Mouse (Mus musculus): ENCODE data around the gene Tnfsf9. TPM values are rescaled to one million over a fixed set of nuclear protein-coding genes. Genes with fewer than 3 reads are reported as not detected.
A peak's percentile ranks its signal among the peaks of the same experiment; 100 is the strongest.

Tnfsf9 gene
- total RNA-seq, 4 experiments from 2014 or later, result 0.39 to 0.84 (median 0.63) TPM

DNA sequence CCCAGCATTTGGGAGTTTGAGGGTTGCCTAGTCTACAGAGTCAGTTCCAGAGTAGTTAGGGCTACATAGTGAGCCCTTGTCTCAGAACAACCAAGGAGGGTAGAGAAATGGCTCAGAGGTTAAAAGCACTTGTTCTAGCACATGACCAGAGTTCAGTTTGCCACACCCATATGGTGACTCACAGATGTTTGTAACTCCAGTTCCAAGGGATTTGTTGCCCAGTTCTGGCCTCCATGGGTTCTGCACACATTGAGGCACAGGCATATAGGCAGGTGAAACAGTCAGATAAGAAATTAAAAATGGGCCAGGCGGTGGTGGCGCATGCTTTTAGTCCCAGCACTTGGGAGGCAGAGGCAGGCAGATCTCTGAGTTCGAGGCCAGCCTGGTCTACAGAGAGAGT is 10.9 kb upstream of the Tnfsf9 start:
- DNase-seq (ENCODE audit: low spot score in 2 of 2), result no peak

DNA sequence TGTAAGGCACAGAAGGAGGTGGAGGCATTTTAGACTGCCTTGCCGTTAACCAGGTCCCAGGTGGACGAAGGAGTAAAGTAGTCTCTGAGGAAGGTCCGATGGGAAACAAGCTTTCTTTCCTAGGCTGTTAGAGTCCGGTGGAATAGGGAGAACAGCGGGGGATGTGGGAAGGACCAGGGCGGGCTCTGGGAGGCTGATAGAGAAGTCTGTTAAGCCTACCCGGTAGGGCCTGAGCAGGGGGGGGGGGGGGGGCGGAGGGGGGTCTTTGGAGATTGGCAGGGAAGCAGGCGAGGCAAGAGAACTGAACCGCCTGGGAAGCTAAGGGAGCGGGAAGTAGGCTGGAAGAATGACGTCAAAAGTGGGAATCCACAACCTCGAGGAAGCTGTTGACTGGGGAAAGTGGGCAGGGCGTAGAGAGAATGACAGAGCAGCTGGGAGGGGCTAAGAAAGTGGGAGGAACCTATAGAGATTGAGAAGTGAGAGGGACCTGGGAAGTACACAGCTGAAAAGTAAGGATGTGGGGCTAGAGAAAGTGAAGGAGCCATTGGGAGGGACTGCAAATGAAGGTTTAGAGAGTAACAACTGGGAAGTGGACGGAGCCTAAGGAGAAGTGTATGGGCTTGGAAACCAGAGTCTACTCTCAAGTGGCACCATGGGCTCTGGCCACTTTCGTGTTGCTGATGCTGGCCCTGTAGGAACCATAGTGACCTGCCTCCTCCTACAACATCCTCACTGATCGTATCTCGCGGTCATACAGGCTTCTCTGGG is 9.1 kb upstream of the Tnfsf9 start:
- peak in 1 of 2 experiments; percentile 16 for DNase-seq (ENCODE audit: low spot score in 2 of 2)

DNA sequence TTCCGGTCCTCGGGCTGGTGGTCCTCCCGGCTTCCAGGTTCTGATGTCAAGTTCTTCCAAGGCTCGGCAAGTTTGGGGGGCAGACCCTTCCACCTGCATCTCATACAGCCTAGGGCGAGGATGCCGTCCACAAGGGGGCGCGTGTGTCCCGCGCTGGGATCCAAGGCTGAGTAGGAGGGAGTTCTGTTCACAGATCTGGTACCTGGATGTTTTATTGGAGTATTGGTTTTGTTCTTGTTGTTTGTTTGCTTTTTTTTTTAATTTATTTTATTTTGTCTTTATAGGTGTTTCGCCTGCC is 8.6 kb upstream of the Tnfsf9 start:
- DNase-seq (ENCODE audit: low spot score in 2 of 2), result peak; percentile 54 to 79

DNA sequence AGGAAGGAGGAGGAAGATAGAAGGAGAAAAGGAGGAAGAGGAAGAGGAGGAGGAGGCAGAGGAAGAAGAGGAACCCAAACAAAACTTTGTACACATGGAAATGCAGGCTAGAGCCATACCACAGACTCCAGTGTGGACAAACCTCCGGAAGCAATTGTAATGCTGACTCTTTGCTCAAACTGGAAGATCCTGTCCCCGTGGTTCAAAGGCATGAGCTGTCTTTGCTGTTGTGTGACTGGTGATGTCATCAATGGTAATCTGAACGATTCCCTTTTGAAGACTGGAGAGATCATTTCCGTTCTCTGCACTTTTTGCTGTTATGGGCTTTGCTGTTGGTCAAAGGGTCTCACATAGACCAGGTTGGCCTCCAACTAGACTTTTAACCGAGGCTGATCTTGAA is 6.8 kb upstream of the Tnfsf9 start:
- no peak for DNase-seq (ENCODE audit: low spot score in 2 of 2)

DNA sequence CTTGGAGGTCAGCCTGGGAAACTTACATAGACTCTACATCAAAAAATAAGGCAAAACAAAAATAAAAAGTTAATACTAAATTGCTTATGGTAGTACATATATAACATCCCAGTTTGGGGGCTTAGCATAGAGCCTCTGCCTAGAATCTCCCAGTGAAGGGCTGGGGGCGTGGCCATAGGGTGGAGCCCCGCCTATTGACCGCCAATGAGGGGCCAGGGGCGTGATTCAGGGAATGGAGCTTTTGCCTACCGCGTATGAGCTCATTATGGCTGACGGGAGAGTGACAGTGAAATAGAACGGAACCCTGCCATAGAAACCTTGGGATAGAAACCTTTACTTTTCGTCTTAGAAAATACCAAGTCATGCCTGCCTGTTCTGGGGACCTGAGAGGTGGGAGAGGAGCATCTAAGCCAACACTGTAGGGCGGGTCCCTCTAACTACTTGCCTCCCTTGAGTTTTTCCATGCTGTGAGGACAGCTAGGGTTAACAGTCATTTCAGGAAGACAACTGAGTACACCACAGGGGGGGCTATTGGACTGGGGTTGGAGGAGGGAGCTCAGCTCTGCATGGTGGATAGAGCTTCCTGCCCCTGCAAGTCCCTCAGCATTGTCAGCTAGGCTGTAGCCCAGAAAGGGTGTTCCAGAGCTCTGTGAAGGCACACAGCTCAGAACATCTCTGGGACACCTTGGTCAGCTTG is 5.3 kb upstream of the Tnfsf9 start:
- no peak for DNase-seq (ENCODE audit: low spot score in 2 of 2)

DNA sequence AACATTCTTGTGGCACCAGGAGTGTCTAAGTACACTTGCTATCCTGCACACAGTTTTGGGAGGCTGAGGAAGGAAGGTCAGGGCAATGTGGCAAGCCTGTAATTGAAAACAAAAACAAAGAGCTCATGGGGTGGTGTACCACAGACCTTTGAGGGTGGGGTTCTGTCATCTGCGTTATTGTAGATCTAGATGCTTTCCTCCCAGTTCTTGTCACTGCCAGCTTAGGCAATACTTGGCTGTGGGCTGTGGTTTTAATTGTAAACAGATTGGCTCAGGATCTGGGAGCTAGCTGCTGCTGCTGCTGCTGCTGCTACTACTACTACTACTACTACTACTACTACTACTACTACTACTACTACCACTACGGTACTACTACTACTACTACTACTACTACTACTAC is 2.8 kb upstream of the Tnfsf9 start:
- no peak for DNase-seq (ENCODE audit: low spot score in 2 of 2)

DNA sequence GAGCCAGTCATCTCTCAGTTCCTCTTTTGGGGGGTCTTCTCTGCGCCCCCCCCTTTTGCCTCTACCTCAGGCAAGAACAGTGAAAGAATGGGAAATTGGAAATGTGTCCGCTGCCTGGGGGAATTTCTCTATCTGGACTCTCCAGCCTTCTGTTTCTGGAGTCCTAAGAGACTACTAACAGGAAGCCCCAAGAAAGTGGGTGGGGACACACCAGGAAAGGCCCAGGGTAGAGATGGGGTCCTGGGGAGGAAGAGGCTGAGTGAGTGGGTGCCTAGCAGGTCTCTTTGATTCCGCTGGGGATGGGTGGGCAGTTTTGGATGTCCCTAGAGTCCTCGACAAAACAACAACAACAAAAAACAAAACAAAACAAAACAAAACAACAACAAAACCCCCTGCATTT is 629 bp upstream of the Tnfsf9 start:
- no peak for DNase-seq (ENCODE audit: low spot score in 2 of 2)

DNA sequence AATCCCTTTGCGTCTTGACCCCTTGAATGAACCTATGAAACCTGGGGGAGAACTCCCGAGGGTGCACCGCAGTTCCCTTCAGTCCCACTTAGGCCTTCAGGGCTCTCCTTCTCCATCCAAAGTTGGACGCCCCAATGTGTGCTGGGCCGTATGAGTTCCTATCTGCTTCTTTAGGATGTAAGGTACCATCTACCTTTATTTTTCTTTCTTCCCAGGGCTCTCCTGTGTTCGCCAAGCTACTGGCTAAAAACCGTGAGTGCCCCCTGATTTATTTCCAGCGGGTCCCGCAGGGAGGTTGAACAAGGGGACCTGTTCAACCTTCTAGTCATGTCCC is 877 bp downstream of the Tnfsf9 start:
- no peak for DNase-seq (ENCODE audit: low spot score in 2 of 2)

DNA sequence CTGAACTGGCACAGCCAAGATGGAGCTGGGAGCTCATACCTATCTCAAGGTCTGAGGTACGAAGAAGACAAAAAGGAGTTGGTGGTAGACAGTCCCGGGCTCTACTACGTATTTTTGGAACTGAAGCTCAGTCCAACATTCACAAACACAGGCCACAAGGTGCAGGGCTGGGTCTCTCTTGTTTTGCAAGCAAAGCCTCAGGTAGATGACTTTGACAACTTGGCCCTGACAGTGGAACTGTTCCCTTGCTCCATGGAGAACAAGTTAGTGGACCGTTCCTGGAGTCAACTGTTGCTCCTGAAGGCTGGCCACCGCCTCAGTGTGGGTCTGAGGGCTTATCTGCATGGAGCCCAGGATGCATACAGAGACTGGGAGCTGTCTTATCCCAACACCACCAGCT is 1.9 kb downstream of the Tnfsf9 start:
- DNase-seq (ENCODE audit: low spot score in 2 of 2), result no peak

DNA sequence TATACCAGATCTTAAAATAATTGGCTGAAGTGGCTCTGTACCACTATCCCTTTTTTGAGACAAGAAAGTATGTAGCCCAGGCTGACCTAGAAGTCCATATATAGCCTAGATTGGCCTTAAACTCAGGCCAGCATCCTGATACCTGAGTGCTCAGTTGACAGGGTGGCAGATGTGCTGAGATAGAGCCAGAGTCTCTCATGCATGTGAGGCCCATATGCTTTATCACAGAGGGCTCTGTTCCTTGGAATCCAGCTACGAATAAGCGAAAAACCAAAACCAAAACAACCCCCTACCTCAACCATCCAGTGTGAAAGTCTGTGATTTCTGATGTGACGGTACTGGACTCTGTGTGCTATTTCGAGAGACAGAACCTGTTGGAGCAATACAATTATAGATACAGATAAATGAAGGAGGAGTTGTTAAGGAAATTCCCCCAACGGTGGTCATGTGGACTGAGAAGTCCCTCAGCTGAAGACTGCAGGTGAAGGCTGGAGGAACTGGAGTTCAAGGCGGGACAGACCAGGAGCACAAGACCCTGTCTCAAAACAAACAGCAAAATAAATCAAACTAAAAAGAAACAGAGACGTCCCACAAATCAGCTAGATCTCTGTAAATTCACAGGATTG is 3.0 kb downstream of the Tnfsf9 start:
- no peak for DNase-seq (ENCODE audit: low spot score in 2 of 2)

DNA sequence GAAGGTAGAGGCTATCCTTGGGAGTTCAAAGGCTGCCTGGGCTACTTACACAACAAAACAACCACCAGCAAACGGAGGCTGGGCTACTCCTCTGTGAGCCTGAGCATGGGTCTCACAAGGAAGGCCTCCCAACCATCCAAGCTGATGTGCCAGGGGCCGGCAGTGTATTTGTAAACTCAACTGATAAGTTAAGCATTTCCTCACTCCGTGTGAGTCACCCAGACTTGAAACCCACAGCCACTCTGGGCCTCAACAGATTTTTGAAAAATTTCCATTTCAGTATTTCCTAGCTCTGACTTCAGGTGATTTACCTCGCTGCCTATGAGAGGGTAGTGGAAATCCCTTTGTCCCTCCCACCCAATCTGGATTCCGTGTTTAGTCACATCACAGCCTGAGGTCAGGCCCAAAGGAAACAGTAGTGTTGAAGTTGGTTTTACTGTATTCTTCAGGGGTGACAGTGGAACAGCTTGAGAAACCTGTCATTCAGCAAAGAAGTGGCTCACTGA is 3.6 kb downstream of the Tnfsf9 start:
- DNase-seq (ENCODE audit: low spot score in 2 of 2), result no peak

DNA sequence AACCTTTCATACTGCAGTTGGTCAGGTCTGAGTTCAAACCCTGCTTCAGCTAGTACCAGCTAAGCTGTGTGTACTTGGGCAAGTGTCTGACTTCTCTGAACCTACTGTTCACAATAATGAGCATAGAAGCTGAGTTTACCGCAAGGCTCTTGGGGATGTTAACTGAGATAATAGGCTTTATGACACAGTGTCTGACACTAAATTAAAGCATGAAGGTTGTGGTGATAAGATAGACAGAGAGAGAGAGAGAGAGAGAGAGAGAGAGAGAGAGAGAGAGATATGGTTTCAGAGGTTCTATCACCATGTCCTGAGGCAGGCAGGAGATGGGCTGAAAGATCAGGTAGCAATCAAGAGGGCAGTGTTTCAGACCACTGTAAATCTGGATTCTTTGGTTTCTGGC is 4.9 kb downstream of the Tnfsf9 start:
- DNase-seq (ENCODE audit: low spot score in 2 of 2), result no peak

DNA sequence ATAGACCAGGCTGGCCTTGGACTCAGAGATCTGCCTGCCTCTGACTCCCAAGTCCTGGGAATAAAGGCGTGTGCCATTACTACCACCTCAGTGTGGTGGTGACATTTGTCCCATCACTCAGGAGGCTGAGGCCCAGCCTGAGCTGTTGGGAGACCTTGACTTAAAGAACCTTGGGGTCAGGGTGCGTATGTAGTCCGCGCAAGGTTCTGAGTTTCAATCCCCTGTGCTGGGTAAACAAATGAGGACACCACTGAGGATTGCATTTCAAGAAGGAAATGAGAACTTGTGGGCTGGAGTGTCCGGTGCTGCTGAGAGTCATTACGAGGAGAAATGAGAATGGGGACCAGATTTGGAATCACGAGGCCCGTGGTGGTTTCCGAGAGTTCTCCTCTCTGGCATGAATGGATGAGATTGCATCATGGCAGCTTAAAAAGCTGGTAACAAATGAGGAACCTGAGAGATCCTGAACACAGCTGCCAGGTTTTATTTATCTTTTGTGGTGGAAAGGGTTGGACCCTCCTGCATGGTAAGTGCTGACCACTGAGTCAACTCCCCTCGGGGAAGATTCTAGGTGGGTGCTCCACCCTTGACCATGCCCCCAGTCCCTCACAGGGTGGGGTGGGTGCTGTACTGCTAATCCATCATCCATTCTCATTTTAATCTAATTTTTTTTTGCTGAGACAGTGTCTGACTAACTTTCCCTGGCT is 7.8 kb downstream of the Tnfsf9 start:
- no peak for DNase-seq (ENCODE audit: low spot score in 2 of 2)

DNA sequence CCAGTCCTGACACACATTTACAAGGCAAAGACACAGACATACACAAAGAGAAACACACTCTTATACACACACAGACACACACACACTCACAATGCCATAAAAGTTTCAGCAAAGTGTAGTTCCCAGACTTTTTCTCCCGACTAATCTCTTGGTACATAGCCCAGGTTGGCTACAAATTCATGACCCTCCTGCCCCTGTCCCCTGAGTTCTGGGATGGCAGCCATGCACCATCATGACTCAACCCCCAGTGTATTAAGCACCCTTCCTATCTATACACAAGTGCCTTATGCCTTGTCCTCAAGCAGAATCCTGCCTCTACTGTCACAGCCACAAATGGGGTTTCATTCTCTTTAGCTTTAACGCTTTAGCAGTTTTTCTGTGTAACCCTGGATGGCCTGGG is 11.7 kb downstream of the Tnfsf9 start:
- no peak for DNase-seq (ENCODE audit: low spot score in 2 of 2)

DNA sequence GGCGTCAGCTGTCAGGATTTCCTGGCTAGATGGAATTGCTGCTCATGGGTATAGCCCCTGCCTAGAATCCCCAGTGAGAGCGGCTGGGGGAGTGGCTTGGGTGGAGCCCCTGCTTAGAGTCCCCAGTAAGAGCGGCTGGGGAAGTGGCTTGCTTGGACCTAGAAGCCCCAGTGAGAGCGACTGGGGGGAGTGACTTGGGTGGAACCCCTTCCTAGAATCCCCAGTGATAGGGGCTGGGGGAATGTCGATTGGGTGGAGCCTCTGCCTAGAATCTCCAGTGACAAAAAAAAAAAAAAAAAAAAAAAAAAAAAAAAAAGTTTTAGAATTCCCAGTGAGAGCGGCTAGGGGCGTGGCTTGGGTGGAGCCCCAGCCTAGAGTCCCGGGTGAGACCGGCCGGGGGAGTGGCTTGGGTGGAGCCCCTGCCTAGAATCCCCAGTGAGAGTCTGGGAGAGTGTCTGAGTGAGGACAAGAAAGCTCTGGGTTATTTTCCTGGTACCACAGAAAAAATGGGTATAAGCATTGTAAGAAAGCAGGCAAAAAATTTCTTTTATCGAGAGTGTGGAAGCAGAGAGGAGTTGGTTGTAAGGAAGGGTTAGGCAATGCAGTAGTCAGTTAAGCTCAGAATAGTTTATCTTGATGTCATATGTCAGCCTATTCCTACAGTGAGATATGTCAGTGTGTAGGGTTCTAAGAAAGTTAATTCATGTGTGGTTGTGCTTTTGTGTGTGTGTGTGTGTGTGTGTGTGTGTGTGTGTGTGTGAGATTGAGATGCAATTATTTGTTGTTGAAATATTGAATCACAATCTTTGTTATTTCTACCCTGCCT is 13.6 kb downstream of the Tnfsf9 start:
- DNase-seq (ENCODE audit: low spot score in 2 of 2), result no peak

DNA sequence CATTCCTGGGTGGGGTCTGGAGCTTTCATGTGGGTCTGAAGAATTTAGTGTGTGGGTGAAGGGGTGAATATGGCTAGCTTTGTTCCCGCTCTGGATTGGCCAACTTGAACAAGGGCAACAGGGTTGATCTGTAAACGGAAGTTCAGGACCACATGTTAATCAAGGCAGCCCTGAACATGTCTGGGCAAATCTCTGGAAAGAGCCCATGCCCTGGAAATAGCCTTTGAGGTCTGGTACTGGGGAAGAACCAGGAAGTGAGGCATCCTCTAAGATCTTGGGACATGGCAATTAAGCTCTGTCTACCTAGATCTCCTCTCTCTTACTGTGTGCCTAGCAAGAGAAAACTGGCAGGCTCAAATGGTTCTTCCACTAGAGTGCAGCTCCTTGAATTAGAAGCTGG is 16.7 kb downstream of the Tnfsf9 start:
- no peak for DNase-seq (ENCODE audit: low spot score in 2 of 2)

DNA sequence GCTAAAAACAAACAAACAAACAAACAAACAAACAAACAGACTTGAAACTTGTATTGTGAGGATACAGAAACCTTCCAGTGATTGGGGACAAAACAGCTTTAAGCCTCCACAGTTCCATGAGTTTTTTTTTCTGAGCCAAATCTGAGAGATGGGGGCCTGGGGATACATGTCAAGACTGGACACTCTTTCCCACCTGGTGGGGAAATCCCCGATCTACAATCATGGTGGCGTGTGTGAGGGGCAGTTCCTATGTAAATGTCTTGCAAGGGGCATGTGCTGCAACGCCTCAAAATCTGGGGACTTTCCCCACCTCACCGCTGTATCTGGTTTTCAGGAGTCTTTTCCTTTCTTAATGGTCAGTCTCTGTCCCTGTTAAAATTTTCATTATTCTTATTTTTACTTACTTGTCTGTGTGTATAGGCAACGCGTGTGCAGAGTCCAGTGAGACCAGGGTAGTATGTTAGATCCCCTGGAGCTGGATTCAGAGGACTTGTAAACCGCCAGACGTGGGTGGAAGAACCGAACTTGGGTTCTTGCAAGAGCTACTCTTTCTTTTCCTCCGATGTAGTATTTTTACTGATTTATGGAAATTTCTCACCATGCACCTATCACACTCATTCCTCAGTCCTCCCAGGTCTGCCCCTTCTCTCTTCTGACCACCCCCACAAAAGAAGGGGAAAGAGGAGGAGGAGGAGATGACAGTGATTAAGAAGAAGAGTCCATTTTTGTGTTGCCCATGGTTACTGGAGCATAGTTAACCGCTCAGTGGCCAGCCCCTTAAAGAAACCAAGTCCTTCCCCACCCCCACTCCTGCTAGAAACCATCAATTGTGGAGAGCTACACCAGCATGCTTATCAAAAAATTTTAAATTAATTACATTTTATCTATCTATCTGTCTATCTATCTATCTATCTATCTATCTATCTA is 18.3 kb downstream of the Tnfsf9 start:
- no peak for DNase-seq (ENCODE audit: low spot score in 2 of 2)

DNA sequence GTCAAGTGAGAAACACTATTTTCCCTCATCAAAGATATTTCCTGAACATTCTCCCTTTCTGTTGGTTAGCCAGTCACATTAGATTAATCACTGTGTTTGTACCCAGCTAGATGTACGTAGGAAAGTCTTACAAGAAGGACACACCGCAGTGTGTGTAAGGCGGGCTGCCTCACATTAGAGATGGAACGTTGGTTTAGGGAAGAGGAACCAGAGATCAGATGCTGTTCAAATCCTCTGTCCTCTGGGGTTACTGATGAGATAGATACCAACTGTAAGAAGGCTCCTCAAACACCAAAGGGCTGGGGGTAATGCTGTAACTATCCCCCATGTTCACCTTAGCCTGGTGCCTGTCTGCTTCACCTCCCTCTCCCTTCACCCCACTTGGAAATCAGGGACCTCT is 19.7 kb downstream of the Tnfsf9 start:
- no peak for DNase-seq (ENCODE audit: low spot score in 2 of 2)

DNA sequence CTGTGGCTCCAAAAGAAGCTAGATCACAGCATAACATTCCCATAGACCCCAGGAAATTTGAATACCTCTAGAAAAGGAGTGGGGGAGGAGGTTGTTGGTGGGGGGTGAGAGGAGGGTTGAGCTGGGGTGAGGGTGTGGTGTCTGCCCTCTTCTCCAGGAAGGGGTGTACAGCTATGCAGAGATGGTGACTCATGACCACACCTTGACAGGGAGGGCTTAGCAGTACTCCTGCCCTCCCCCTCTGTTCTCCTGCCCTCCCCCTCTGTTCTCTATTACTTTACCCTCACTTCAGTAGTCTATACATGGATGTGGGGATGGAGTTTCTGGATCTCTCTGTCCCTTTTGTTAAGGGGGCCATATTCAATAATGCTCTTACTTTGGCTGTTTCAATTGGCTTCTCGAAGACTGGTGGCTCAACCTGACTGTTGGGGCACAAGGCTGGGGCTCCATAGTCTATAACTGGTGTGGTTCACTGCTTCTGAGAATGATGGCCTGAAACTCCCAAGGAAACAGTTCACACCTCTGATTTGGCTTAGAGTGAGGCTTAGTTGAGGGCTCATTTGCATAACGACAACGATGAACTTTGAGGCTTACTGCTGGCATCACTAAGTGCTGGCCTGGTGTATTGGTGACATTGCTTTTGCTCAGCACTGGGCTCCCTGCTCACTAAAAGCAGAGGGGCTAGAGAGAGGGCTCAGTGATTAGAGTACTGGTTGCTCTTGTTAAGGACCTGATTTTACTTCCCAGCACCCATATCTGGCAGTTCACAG is 20.9 kb downstream of the Tnfsf9 start:
- no peak for DNase-seq (ENCODE audit: low spot score in 2 of 2)

All from left cerebral cortex, adult 8-10 months (tissue).